Mouse (Mus musculus) MEL (cell line): ENCODE measurements around the gene Chat.
"Not testable (repeated sequence)": the region's sequence is repeated elsewhere in the genome, so short reads cannot be mapped to it uniquely, and the experiment has no call there.

Experiments used
- CHD1 ChIP-seq: IDR thresholded peaks from 2 replicates; pipeline ENCODE4 v1.6.1; 2012; ENCODE audit warnings: low read depth, mild to moderate bottlenecking, inconsistent platforms, low read length, improper control_type of control experiment
- GATA1 ChIP-seq: IDR thresholded peaks from 2 replicates; pipeline ENCODE4 v1.6.1; 2011; ENCODE audit warnings: low read depth, low read length, improper control_type of control experiment
- KAT2A ChIP-seq: conservative IDR thresholded peaks from 2 replicates; pipeline ENCODE4 v1.6.1; 2012; ENCODE audit warnings: low read depth, low read length, improper control_type of control experiment, inconsistent platforms
- ZNF384 ChIP-seq: IDR thresholded peaks from 2 replicates; pipeline ENCODE4 v1.6.1; 2012; ENCODE audit warnings: low read depth, mild to moderate bottlenecking, inconsistent platforms, low read length, improper control_type of control experiment

DNA sequence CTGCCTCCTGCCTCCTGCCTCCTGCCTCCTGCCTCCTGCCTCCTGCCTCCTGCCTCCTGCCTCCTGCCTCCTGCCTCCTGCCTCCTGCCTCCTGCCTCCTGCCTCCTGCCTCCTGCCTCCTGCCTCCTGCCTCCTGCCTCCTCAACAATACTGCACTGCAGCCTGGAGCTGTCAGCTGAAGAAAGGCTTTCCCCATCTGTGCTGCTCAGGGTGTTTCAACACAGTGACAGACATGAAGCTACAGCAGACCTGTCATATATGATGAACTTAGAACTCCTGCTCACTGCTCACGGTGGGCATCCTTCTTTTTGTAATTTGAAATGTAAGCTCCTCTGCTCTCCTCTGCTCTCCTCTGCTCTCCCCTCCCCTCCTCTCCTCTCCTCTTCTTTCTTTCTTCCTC lies 60.4 kb downstream of the Chat start:
- TF ChIP-seq CHD1, GATA1, KAT2A, ZNF384: not testable (repeated sequence)
